Mouse (Mus musculus) intestine, postnatal 0 days (tissue): ENCODE measurements around the gene Tmc8. TPM values are rescaled to one million over a fixed set of nuclear protein-coding genes. Genes with fewer than 3 reads are reported as not detected.
"Not testable (repeated sequence)": the region's sequence is repeated elsewhere in the genome, so short reads cannot be mapped to it uniquely, and the experiment has no call there.

ENCODE experiments used
- ATAC-seq: fragments of 200-750 bp; cut with Nextera tagmentation; 2 replicates; pipeline ENCODE4 v1.8.0; 2017; ENCODE audit warnings: mild to moderate bottlenecking, moderate TSS enrichment, moderate library complexity
- H3K27ac ChIP-seq: fragments of 300-500 bp; sonication (generic); 2 replicates; pipeline ENCODE4 v1.5.1; 2014; ENCODE audit warnings: mild to moderate bottlenecking, low read depth, low read length, moderate library complexity
- H3K27me3 ChIP-seq: fragments of 300-500 bp; sonication (generic); replicated peaks from 2 replicates; pipeline ENCODE4 v1.6.1; 2014; ENCODE audit warnings: low read length, mixed read lengths; ENCODE audit not compliant: control insufficient read depth, insufficient read depth
- H3K36me3 ChIP-seq: fragments of 300-500 bp; sonication (generic); 2 replicates; pipeline ENCODE4 v1.6.1; 2014; ENCODE audit warnings: mild to moderate bottlenecking, moderate library complexity; ENCODE audit not compliant: control insufficient read depth, insufficient read depth
- H3K4me1 ChIP-seq: fragments of 300-500 bp; sonication (generic); replicated peaks from 2 replicates; pipeline ENCODE4 v1.6.1; 2014; ENCODE audit warnings: antibody characterized with exemption, low read length, mixed read lengths; ENCODE audit not compliant: control insufficient read depth, insufficient read depth
- H3K4me2 ChIP-seq: fragments of 300-500 bp; sonication (generic); replicated peaks from 2 replicates; pipeline ENCODE4 v1.6.1; 2014; ENCODE audit warnings: low read depth, mild to moderate bottlenecking, moderate library complexity
- H3K4me3 ChIP-seq: fragments of 300-500 bp; sonication (generic); 2 replicates; pipeline ENCODE4 v1.5.1; 2014; ENCODE audit warnings: low read depth, low read length
- H3K9ac ChIP-seq: fragments of 300-500 bp; sonication (generic); 2 replicates; pipeline ENCODE4 v1.6.1; 2014; ENCODE audit warnings: mild to moderate bottlenecking, low read depth, low read length
- H3K9me3 ChIP-seq: fragments of 300-500 bp; sonication (generic); 2 replicates; pipeline ENCODE4 v1.6.1; 2016; ENCODE audit warnings: mixed run types; ENCODE audit not compliant: control insufficient read depth
- CTCF ChIP-seq: sonication (generic); IDR thresholded peaks from 2 replicates; pipeline ENCODE4 v1.5.1; 2016; ENCODE audit warnings: low read depth, mild to moderate bottlenecking, control low read depth, antibody characterized with exemption, moderate library complexity
- WGBS: fragments of 180-500 bp; shearing (Covaris S2); extraction: QIAGEN DNeasy Blood & Tissue Kit; methylation state at CpG from one replicate; pipeline ENCODE4 v1.1.7; 2014; 5-methylcytosine and 5-hydroxymethylcytosine counted together
- polyA plus RNA-seq: library from polyadenylated mRNA; unstranded; fragments of >200 nt; fragmentation: Nextera tagmentation; extraction: Ambion mirVana; gene quantifications from 2 replicates; pipeline ENCODE4 v1.2.1, GENCODE M21; 2015

Gene Tmc8
- polyA plus RNA-seq, 1 experiment from 2014 or later = 18.2 TPM

DNA sequence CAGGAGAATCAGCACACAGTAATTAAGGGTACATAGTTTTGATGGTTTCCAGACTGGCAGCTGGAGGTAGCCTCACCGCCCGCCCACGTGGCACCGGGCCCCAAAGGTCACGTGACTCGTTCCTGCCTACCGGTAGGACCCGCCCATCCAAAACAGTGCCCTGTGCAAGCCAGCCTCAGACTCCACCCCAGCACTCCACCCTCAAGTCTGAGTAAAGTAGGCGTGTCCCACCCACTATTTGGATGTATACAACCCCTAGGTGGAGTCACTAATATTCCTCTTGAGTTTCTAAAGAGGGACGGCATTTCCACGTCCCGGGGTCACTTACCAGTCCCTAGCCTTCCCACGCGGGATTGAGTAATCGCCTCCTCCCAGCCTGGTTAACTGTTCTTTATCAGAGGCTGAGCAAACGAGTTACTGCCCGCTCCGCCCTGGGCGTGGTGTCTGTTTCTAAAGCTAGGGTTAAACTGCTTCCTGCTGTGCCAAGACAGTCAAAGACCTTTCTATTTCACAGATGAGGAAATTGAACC lies 1.2 kb upstream of the Tmc8 start:
- ATAC-seq = peak; percentile 84
- Histone ChIP-seq H3K9ac (peak overlapping the region; percentile 71), H3K36me3 (peaks cover 19% of the 10 kb centered on the region; the same call in 1 of the 2 replicates), H3K4me1 (peaks cover 17% of the 10 kb centered on the region; the same call in 1 of the 2 replicates), H3K9me3 (no peaks in the 10 kb centered on the region), H3K27ac (peak overlapping the region; percentile 94), H3K4me3 (peak overlapping the region; percentile 55), H3K27me3 (no peaks in the 10 kb centered on the region), H3K4me2 (peak overlapping the region; percentile 95)
- WGBS = 1% methylated on average over 19 of the region's 19 CpGs
- no peak; the same call in 1 of the 2 replicates for TF ChIP-seq CTCF

- Histone ChIP-seq H3K36me3 (peaks cover 14% of the 10 kb centered on the region; the same call in 1 of the 2 replicates), H3K4me2 (peak overlapping the region; percentile 95), H3K9ac (no peak overlapping the region), H3K9me3 (no peaks in the 10 kb centered on the region), H3K4me1 (peaks cover 17% of the 10 kb centered on the region; the same call in 1 of the 2 replicates), H3K27me3 (no peaks in the 10 kb centered on the region), H3K27ac (peak overlapping the region; percentile 94), H3K4me3 (peak overlapping the region; percentile 55; the same call in 1 of the 2 replicates)
- 23% methylated on average over 18 of the region's 18 CpGs for WGBS
- ATAC-seq = no peak
- no peak for TF ChIP-seq CTCF
Observed at GRCm38 (mm10) chr11:117781199-117781821, 566 bp upstream of the Tmc8 start.

DNA sequence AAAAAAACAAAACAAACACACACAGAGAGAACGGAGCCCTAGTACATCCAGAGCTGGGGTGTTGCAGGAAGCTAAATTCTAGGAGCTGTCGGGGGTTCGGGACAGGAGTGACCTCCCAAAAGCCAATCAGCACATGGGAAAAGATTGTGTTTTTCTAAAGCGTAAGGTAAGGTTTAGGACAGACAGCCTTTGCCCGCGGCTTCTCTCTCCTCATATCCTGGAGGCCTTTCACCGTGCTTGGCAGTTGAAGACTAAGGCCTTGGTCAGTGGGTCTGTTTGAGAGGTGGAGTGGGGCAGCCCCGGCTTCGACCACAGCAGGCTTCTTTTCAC lies 794 bp downstream of the Tmc8 start:
- Histone ChIP-seq H3K9me3 (no peaks in the 10 kb centered on the region), H3K9ac (no peak overlapping the region), H3K27me3 (no peaks in the 10 kb centered on the region), H3K4me1 (peaks cover 17% of the 10 kb centered on the region; the same call in 1 of the 2 replicates), H3K36me3 (peaks cover 6% of the 10 kb centered on the region; the same call in 1 of the 2 replicates), H3K4me3 (0 out of 2 replicates have a peak overlapping the region, but pooled peaks have one; percentile 17), H3K27ac (no peak overlapping the region; the same call in 1 of the 2 replicates), H3K4me2 (peak overlapping the region; percentile 95)
- whole genome bisulfite sequencing = 67% methylated on average over 9 of the region's 9 CpGs
- no peak for ATAC-seq
- no peak for TF ChIP-seq CTCF

GRCm38 (mm10) chr11:117783089-117783488 lies 1.2 kb downstream of the Tmc8 start:
- peak; percentile 65 for TF ChIP-seq CTCF
- H3K4me1 ChIP-seq = peaks cover 17% of the 10 kb centered on the region; the same call in 1 of the 2 replicates
- 0 out of 2 replicates have a peak overlapping the region, but pooled peaks have one; percentile 17 for H3K4me3 ChIP-seq
- peaks cover 2% of the 10 kb centered on the region; the same call in 1 of the 2 replicates for H3K36me3 ChIP-seq
- ATAC-seq = no peak
- H3K4me2 ChIP-seq = peak overlapping the region; percentile 95
- H3K9ac ChIP-seq = no peak overlapping the region
- H3K27me3 ChIP-seq = no peaks in the 10 kb centered on the region
- no peaks in the 10 kb centered on the region for H3K9me3 ChIP-seq
- no peak overlapping the region; the same call in 1 of the 2 replicates for H3K27ac ChIP-seq
- WGBS = 19% methylated on average over 31 of the region's 31 CpGs

DNA sequence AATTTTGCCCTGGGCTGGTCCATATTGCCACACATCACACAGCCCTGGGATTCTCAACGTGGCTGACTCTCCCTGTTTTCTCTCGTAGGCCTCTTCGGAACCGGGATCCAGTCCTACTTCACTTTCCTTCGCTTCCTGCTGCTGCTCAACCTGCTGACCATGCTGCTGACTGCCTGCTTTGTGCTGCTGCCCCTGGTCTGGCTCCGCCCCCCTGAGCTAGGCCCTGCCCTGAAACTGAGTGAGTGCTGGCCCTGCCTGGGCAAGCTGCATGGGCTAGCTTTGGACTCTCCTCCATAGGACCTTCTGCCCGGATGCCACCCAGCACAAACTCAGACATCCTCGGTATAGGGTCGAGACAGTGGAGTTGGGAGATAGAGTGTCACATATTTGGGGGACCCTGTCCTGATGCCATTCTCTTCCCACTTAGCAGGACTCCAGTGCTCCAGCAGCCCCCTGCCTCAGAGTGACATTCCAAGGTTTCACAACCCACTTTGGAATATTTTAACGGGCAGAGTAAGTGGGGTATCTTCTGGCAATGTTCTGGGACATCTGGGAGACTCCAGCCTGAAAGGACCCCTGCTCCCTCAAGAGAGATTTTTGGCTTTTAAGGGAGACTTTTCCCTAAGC lies 1.9 kb downstream of the Tmc8 start:
- 0 out of 2 replicates have a peak overlapping the region, but pooled peaks have one; percentile 17 for H3K4me3 ChIP-seq
- no peaks in the 10 kb centered on the region for H3K9me3 ChIP-seq
- H3K4me2 ChIP-seq = peak overlapping the region; percentile 95
- no peaks in the 10 kb centered on the region for H3K36me3 ChIP-seq
- H3K27ac ChIP-seq = no peak overlapping the region
- H3K9ac ChIP-seq = no peak overlapping the region
- no peaks in the 10 kb centered on the region for H3K27me3 ChIP-seq
- ATAC-seq = no peak
- no peak for TF ChIP-seq CTCF
- peaks cover 14% of the 10 kb centered on the region; the same call in 1 of the 2 replicates for H3K4me1 ChIP-seq
- WGBS = 48% methylated on average over 10 of the region's 10 CpGs

DNA sequence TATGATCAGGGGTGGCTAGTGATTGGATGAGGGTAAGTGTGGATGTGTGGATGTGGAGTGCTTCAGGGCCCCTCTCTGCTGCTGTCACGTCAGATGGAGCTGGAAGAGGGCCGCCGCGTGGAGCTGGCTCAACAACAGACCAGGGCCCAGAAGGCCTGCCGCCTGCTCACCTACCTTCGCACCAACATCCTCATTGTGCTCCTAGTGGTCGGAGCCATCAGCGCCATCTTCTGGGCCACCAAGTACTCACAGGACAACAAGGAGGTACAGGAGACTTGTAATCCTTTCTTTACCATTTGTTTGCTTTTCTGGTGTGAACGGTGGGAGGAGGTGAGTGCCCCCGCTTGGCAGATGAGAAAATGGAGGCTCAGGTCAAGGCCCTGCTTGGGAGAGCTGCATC lies 4.4 kb downstream of the Tmc8 start:
- Histone ChIP-seq H3K9me3 (no peaks in the 10 kb centered on the region), H3K9ac (no peak overlapping the region), H3K4me3 (no peak overlapping the region), H3K27ac (no peak overlapping the region), H3K27me3 (no peaks in the 10 kb centered on the region), H3K4me2 (no peak overlapping the region), H3K4me1 (peaks cover 13% of the 10 kb centered on the region; the same call in 1 of the 2 replicates), H3K36me3 (no peaks in the 10 kb centered on the region)
- no peak for ATAC-seq
- TF ChIP-seq CTCF = peak; percentile 87
- WGBS = 10% methylated on average over 10 of the region's 10 CpGs

GRCm38 (mm10) chr11:117788481-117788880 lies 6.6 kb downstream of the Tmc8 start:
- H3K4me3 ChIP-seq, ATAC-seq, H3K4me2 ChIP-seq, H3K4me1 ChIP-seq, H3K27me3 ChIP-seq, H3K9ac ChIP-seq, H3K36me3 ChIP-seq, H3K27ac ChIP-seq, H3K9me3 ChIP-seq: not testable (repeated sequence)
- 82% methylated on average over 7 of the region's 7 CpGs for WGBS
